Mouse (Mus musculus): ENCODE results near the gene Tagap.

GRCm38 (mm10) chr17:7884606-7885005, 41.2 kb upstream of the Tagap start:
- TF ChIP-seq POLR2A (IDR thresholded peaks at IDR 0.05; ENCODE audit: low read depth, low read length): no peak
- no peak for TF ChIP-seq CTCF (IDR thresholded peaks at IDR 0.05; ENCODE audit: extremely low read depth, insufficient read length, insufficient replicate concordance, low read depth, low read length)

All from small intestine, adult 2 months (tissue).